Mouse (Mus musculus) lung, postnatal 25 days (tissue): ENCODE data around the gene Cd82.

ENCODE experiments used
- DNase-seq: peaks from one replicate; pipeline ENCODE4 v3.0.0; 2022; ENCODE audit warnings: low spot score

Gene Cd82

DNA sequence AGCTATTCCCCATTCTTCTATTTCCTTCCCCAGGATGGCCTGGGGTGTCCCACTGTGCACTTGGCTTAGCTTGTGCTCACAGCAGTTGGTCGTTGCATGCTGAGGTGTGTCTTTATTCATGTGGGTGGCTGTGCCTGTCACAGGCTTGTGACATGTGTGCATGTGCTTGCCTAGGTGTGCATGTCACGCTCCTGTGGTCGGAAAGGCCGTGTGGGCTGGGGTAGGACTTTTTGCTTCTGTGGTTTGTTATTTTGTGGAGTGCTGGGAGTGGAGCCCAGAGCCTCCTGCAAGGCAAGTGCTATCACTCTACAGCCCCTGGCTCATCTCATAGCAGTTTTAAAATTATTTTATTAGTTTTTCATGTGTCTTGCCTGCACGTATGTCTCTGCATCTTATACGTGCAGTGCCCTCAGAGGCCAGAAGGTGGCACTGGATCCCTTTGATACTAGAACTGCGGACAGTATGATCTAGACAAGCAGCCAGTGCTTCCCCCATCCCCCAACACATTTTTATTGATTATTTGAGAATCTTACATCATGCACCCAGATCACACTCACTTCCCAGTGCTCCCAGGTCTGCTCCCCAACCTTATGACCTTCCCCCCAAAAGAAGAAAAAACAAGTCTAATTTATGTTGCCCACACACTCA, 49.4 kb downstream of the Cd82 start:
- peak; percentile 65 for DNase-seq

GRCm38 (mm10) chr2:93412101-93412500, 50.8 kb downstream of the Cd82 start:
- no peak for DNase-seq

GRCm38 (mm10) chr2:93410899-93411570, 51.9 kb downstream of the Cd82 start:
- no peak for DNase-seq

DNA sequence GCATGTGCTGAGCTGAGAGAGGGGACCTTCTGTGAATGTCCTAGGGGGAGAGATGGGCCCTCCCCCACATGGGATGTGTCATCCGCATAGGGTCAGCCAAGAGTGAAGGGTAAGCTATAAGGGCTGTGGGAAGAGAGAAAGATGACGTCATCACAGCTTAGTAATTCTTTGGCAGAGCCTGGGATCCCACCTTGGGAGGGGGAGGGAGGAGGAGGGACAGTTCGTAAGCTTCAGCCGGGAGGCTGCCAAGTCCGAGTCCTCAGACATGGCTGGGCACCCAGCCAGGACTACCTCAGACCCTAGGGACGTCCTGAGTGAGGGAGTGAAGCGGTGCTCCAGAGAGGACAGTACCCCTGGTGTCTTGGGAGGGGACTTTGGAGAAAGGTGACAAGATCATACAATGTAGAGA, 57.9 kb downstream of the Cd82 start:
- no peak for DNase-seq

GRCm38 (mm10) chr2:93404169-93404568, 58.8 kb downstream of the Cd82 start:
- DNase-seq = no peak

DNA sequence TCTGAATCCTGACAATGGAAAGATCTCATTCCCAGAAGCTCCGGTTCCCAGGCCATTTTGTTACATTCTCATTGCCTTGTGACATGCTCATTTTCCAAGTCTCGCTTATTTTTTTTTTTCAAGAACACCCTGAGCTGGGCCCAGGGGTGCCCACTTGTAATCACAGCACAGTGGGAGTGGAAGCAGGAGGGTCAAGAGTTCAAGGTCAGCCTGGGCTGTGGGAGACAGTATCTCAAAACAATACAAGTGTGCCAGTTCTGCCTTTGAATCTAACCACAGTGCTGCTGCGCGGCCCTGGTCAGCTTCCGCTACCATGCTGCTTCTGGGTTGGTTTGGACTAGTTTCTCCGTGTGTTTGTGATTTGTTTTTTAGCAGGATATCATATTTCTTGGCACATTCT, 59.7 kb downstream of the Cd82 start:
- DNase-seq = no peak

DNA sequence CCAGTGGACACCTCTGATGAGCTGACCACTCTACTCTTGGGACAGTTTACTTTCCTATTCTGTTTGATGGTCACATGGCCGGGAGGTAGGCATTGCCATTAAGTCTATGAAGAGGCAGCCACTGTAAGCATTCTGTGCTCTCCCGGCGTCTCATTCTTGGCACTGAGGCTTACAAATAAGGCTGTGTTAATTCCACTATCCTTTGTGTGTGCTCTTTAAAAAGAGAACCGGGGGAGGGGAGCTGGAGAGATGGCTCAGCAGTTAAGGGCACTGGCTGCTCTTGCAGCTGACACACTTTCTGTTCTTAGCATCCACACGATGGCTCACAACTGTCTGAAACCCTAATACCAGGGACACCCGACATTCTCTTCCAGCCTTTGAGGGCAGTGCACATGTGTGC, 71.7 kb downstream of the Cd82 start:
- no peak for DNase-seq

DNA sequence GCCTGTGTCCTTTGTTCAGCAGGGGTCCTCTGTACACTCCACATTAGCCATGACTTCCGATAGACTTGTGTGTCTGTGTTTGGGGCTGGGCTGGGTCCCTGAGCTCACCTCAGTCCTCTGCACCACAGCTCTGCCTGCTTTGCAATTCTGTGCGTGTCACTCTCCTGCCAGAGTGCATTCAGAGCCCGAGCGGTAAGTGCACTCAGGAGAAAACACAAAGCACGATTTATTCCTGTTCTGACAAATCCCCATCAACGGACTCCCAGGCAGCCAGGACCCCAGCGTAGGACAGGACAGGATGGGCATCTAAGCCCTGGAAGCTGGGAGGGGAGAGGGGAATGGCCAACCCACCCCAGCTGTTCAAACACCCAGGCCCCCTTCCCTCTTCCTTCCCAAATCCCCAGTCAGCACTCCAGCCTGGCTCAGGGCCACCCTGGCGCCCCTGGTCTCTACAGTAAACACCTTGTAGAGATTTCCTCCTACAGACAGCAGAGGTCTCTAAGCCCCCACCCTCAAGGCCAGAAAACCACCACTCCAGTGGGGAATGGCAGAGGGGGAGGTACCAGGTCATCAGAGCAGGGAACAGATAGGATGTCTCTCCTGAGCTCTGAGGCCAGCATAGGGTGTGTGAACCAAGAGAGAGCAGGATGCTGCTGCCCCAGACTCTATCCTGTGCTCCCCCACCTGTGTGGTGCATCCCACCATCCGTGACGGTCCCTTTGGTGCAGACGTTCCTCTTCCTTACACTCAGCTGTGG, 72.6 kb downstream of the Cd82 start:
- no peak for DNase-seq

DNA sequence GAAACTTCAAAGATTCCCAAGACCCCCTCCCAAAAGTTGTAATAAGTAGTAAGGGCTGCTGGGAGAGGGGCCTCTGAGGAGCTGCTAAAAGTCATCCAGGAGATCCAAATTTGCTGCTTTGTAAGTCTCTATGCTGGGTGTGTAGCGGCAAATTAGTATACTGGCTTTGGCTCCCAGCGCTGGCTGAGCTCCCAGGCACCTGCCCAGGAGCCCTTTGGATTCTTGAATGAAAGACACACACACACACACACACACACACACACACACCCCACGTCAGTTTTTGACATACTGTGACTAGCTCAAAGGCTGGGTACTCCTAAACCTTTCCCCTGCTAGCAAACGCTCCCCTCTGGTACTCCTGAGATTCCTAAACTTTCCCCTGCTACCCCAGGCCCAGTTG, 76.0 kb downstream of the Cd82 start:
- no peak for DNase-seq

- peak; percentile 26 for DNase-seq
Measured at GRCm38 (mm10) chr2:93383831-93384230, 79.1 kb downstream of the Cd82 start.

- peak; percentile 10 for DNase-seq
Measured at GRCm38 (mm10) chr2:93380680-93381089, 82.3 kb downstream of the Cd82 start.

- no peak for DNase-seq
Measured at GRCm38 (mm10) chr2:93377797-93378196, 85.1 kb downstream of the Cd82 start.

- DNase-seq = no peak
Measured at GRCm38 (mm10) chr2:93377157-93377556, 85.8 kb downstream of the Cd82 start.

- DNase-seq = no peak
Measured at GRCm38 (mm10) chr2:93372872-93373271, 90.1 kb downstream of the Cd82 start.

- DNase-seq = no peak
Measured at GRCm38 (mm10) chr2:93372097-93372571, 90.8 kb downstream of the Cd82 start.
